Mouse (Mus musculus): ENCODE data around the gene Gm20388. TPM values are rescaled to one million over a fixed set of nuclear protein-coding genes. Genes with fewer than 3 reads are reported as not detected.

The Gm20388 gene
- polyA plus RNA-seq, 2 experiments, result 8.5 TPM; not detected in 1

GRCm38 (mm10) chr8:120489142-120489754 lies 578.6 kb downstream of the Gm20388 start:
- TF ChIP-seq EP300 (IDR thresholded peaks at IDR 0.05; ENCODE audit: low read depth), result no peak
- no peak for TF ChIP-seq CTCF (IDR thresholded peaks at IDR 0.05; ENCODE audit: low read depth)
- no peak for DNase-seq (ENCODE audit: low read depth in 3 of 3, low spot score in 3 of 3)
- H3K36me3 ChIP-seq (replicated peaks; ENCODE audit: control insufficient read depth, insufficient read depth, low read depth), result 0 out of 2 replicates have a peak, but pooled peaks cover 2% of the 10 kb centered on the region
- H3K9ac ChIP-seq (replicated peaks), result peak overlapping the region; percentile 92
- peak overlapping the region; percentile 88 for H3K4me2 ChIP-seq (ENCODE audit: low read depth)
- H3K27me3 ChIP-seq (ENCODE audit: control insufficient read depth, insufficient read depth, low read length), result no peaks in the 10 kb centered on the region
- H3K9me3 ChIP-seq (ENCODE audit: control insufficient read depth, low read length), result no peaks in the 10 kb centered on the region
- no peak for ATAC-seq (ENCODE audit: insufficient read depth)
- H3K4me3 ChIP-seq (ENCODE audit: insufficient read depth in 1 of 2, low read depth in 2 of 2, low read length in 2 of 2), result peak overlapping the region; percentile 98 to 99
- WGBS (ENCODE audit: insufficient replicate concordance), result under 1% methylated on average over 73 of the region's 73 CpGs
- peak overlapping the region; percentile 93 for H3K27ac ChIP-seq
- peaks cover 56 to 61% of the 10 kb centered on the region in 2 experiments for H3K4me1 ChIP-seq (replicated peaks; ENCODE audit: control insufficient read depth in 2 of 2, insufficient read depth in 2 of 2, low read length in 1 of 2)

DNA sequence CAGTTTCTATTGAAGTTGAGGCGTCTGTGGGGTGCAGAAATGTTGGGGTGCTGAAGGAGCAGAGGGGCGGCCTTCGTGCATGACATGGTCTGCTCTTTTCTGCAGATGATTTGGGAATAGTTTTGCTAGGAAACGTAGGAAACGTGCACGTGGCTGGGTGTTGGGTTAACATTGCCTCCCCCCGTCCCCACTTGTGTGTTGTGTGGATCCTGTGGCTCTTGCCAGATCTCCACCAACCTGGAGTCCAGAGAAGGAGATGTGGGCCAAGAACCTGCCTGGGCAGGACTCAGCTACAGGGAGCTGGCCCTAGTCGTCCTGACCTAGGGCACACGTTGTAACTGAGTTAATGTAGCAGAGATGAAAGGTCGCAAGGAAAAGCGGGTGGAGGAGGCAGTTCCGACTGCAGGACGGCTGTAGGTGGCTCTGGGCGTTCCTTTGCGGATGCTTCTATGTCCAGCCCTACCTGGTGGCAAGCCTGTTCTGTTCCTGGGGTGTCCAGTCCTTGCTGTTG lies 579.2 kb downstream of the Gm20388 start:
- Histone ChIP-seq H3K9me3 (ENCODE audit: control insufficient read depth, low read length) (no peaks in the 10 kb centered on the region), H3K36me3 (replicated peaks; ENCODE audit: control insufficient read depth, insufficient read depth, low read depth) (0 out of 2 replicates have a peak, but pooled peaks cover 2% of the 10 kb centered on the region), H3K4me3 (ENCODE audit: insufficient read depth in 1 of 2, low read depth in 2 of 2, low read length in 2 of 2) (peak overlapping the region; percentile 98 to 99), H3K27ac (peak overlapping the region; percentile 93), H3K4me1 (replicated peaks; ENCODE audit: control insufficient read depth in 2 of 2, insufficient read depth in 2 of 2, low read length in 1 of 2) (peaks cover 56 to 57% of the 10 kb centered on the region in 2 experiments), H3K4me2 (ENCODE audit: low read depth) (peak overlapping the region; percentile 88), H3K27me3 (ENCODE audit: control insufficient read depth, insufficient read depth, low read length) (no peaks in the 10 kb centered on the region), H3K9ac (replicated peaks) (peak overlapping the region; percentile 92)
- under 1% methylated on average over 15 of the region's 15 CpGs for WGBS (ENCODE audit: insufficient replicate concordance)
- ATAC-seq (ENCODE audit: insufficient read depth), result no peak
- no peak for DNase-seq (ENCODE audit: low read depth in 3 of 3, low spot score in 3 of 3)
- TF ChIP-seq CTCF (IDR thresholded peaks at IDR 0.05; ENCODE audit: low read depth) (no peak), EP300 (IDR thresholded peaks at IDR 0.05; ENCODE audit: low read depth) (no peak)

DNA sequence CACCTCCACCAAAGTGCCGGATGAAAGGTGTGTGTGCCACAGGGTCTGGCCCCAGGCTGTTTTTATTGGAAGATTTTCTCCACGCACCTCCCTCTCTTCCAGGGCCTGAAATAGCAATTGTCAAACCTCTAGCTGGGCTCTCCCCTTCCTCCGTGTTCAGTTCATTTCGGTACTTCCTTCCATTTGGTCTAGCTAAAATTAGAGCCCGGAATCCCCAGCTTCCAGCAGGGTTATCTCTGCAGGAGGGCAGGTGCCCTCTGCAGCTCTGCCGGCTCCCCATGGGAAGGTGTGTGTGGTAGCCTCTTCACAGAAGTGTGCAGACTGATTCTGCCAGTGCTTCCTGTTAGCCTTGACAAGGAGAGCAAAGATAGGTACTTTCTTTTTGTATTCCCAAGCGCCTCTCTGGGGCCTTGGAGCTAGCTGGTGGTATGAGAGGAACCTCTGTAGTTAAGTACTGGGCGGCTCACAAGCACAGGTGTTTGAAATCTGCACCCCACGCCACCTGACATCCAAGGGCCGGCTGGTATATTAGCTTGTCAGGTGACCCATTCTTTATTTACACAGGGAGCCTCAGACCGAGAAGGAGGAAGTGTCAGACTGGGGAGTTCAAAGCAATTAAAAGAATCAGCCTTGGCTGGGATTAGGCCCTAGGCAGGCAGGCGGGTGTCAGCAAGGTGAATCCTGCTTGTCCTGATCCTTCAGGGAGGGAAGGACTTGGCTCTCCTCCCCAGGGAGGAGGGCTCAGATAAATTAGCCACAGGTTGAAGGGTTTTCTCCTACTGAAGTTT lies 579.9 kb downstream of the Gm20388 start:
- Histone ChIP-seq H3K27ac (peak overlapping the region; percentile 93), H3K4me1 (replicated peaks; ENCODE audit: control insufficient read depth in 2 of 2, insufficient read depth in 2 of 2, low read length in 1 of 2) (peaks cover 55 to 56% of the 10 kb centered on the region in 2 experiments), H3K4me2 (ENCODE audit: low read depth) (peak overlapping the region; percentile 88), H3K4me3 (ENCODE audit: insufficient read depth in 1 of 2, low read depth in 2 of 2, low read length in 2 of 2) (peak overlapping the region; percentile 98 to 99), H3K9me3 (ENCODE audit: control insufficient read depth, low read length) (no peaks in the 10 kb centered on the region), H3K9ac (replicated peaks) (peak overlapping the region; percentile 92), H3K27me3 (ENCODE audit: control insufficient read depth, insufficient read depth, low read length) (no peaks in the 10 kb centered on the region), H3K36me3 (replicated peaks; ENCODE audit: control insufficient read depth, insufficient read depth, low read depth) (0 out of 2 replicates have a peak, but pooled peaks cover 2% of the 10 kb centered on the region)
- TF ChIP-seq CTCF (IDR thresholded peaks at IDR 0.05; ENCODE audit: low read depth) (0 out of 2 replicates have a peak, but pooled peaks have one; percentile 1), EP300 (IDR thresholded peaks at IDR 0.05; ENCODE audit: low read depth) (no peak)
- ATAC-seq (ENCODE audit: insufficient read depth), result no peak
- 5% methylated on average over 12 of the region's 12 CpGs for WGBS (ENCODE audit: insufficient replicate concordance)
- DNase-seq (ENCODE audit: low read depth in 3 of 3, low spot score in 3 of 3), result no peak

DNA sequence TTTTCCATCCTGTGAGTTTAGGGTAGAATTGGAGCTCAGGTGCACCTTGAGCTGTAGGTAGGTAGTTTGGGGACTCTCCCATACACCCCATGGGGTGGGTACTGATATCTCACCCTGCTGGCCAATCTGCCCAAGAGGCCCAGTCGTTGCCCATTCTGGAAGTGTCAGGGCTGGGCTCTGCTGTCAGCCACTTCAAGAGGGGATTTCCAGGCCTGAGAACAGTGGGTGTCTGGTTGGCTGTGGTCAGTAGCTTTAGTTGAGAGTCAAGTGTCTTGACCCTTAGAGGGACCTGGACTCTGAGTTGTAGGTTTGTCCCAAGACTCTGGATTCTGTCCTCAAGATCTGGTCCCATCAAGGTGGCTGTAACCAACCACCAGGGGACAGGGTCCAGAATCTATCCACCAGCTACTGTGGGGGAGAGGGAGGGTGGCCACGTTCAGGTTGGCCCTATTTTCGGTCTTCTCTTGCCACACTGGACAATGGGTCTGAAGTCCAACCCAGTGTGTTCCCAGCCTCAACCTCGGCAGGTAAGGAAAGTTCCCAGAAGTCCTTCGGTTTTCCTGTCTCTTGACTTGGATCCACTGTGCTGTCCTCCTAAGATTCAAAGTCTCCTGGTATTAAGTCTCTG lies 580.6 kb downstream of the Gm20388 start:
- DNase-seq (ENCODE audit: low read depth in 3 of 3, low spot score in 3 of 3) (no peak), ATAC-seq (ENCODE audit: insufficient read depth) (no peak)
- peak overlapping the region; percentile 98 to 99 for H3K4me3 ChIP-seq (ENCODE audit: insufficient read depth in 1 of 2, low read depth in 2 of 2, low read length in 2 of 2)
- peak overlapping the region; percentile 88 for H3K4me2 ChIP-seq (ENCODE audit: low read depth)
- H3K27ac ChIP-seq, result peak overlapping the region; percentile 93
- peaks cover 48 to 53% of the 10 kb centered on the region in 2 experiments for H3K4me1 ChIP-seq (replicated peaks; ENCODE audit: control insufficient read depth in 2 of 2, insufficient read depth in 2 of 2, low read length in 1 of 2)
- WGBS (ENCODE audit: insufficient replicate concordance), result 46% methylated on average over 5 of the region's 5 CpGs
- H3K9me3 ChIP-seq (ENCODE audit: control insufficient read depth, low read length), result no peaks in the 10 kb centered on the region
- TF ChIP-seq CTCF (IDR thresholded peaks at IDR 0.05; ENCODE audit: low read depth) (0 out of 2 replicates have a peak, but pooled peaks have one; percentile 29), EP300 (IDR thresholded peaks at IDR 0.05; ENCODE audit: low read depth) (no peak)
- H3K9ac ChIP-seq (replicated peaks), result peak overlapping the region; percentile 92
- 0 out of 2 replicates have a peak, but pooled peaks cover 2% of the 10 kb centered on the region for H3K36me3 ChIP-seq (replicated peaks; ENCODE audit: control insufficient read depth, insufficient read depth, low read depth)
- H3K27me3 ChIP-seq (ENCODE audit: control insufficient read depth, insufficient read depth, low read length), result no peaks in the 10 kb centered on the region

Measured in liver, embryonic 14.5 days (tissue).